Mouse (Mus musculus) lung, postnatal 0 days (tissue): ENCODE measurements around the gene Kcnk12. TPM values are rescaled to one million over a fixed set of nuclear protein-coding genes. Genes with fewer than 3 reads are reported as not detected.

Source experiments
- ATAC-seq: fragments of 200-750 bp; cut with Nextera tagmentation; 2 replicates; pipeline ENCODE4 v1.8.0; 2017; ENCODE audit warnings: moderate library complexity
- DNase-seq: peaks from one replicate; pipeline ENCODE4 v3.0.0-alpha.2; 2016; ENCODE audit warnings: low spot score
- H3K27ac ChIP-seq: fragments of 300-500 bp; sonication (generic); 2 replicates; pipeline ENCODE4 v1.5.1; 2014; ENCODE audit warnings: antibody characterized with exemption, mild to moderate bottlenecking, low read length, mixed read lengths
- H3K27me3 ChIP-seq: fragments of 300-500 bp; sonication (generic); replicated peaks from 2 replicates; pipeline ENCODE4 v1.6.1; 2014; ENCODE audit warnings: low read length, mixed read lengths; ENCODE audit not compliant: insufficient read depth
- H3K36me3 ChIP-seq: fragments of 300-500 bp; sonication (generic); 2 replicates; pipeline ENCODE4 v1.6.1; 2014; ENCODE audit warnings: low read length, mixed read lengths; ENCODE audit not compliant: insufficient read depth
- H3K4me1 ChIP-seq: fragments of 300-500 bp; sonication (generic); 2 replicates; pipeline ENCODE4 v1.6.1; 2014; ENCODE audit warnings: antibody characterized with exemption, low read depth, low read length, mixed read lengths; ENCODE audit not compliant: insufficient read depth
- H3K4me2 ChIP-seq: fragments of 300-500 bp; sonication (generic); replicated peaks from 2 replicates; pipeline ENCODE4 v1.6.1; 2014; ENCODE audit warnings: low read depth, mild to moderate bottlenecking, low read length, moderate library complexity, mixed read lengths
- H3K4me3 ChIP-seq: fragments of 300-500 bp; sonication (generic); 2 replicates; pipeline ENCODE4 v1.5.1; 2014; ENCODE audit warnings: low read depth, low read length
- H3K9ac ChIP-seq: fragments of 300-500 bp; sonication (generic); replicated peaks from 2 replicates; pipeline ENCODE4 v1.6.1; 2014; ENCODE audit warnings: low read depth, mild to moderate bottlenecking
- H3K9me3 ChIP-seq: fragments of 300-500 bp; sonication (generic); 2 replicates; pipeline ENCODE4 v1.6.1; 2016; ENCODE audit warnings: low read length, mixed read lengths
- CTCF ChIP-seq: IDR thresholded peaks from 2 replicates; pipeline ENCODE4 v1.5.1; 2016; ENCODE audit warnings: antibody characterized with exemption, mild to moderate bottlenecking
- EP300 ChIP-seq: IDR thresholded peaks from 2 replicates; pipeline ENCODE4 v1.6.1; 2016; ENCODE audit warnings: antibody characterized with exemption, mild to moderate bottlenecking, control low read depth
- WGBS: fragments of 180-500 bp; shearing (Covaris S2); extraction: QIAGEN DNeasy Blood & Tissue Kit; methylation state at CpG from one replicate; pipeline ENCODE4 v1.1.7; 2014; 5-methylcytosine and 5-hydroxymethylcytosine counted together
- polyA plus RNA-seq: library from polyadenylated mRNA; unstranded; fragments of >200 nt; fragmentation: Nextera tagmentation; extraction: Ambion mirVana; gene quantifications from 2 replicates; pipeline ENCODE4 v1.2.1, GENCODE M21; 2015

Kcnk12 gene
- polyA plus RNA-seq, 1 experiment from 2014 or later: 0.81 TPM

GRCm38 (mm10) chr17:87796881-87797416 is 845 bp downstream of the Kcnk12 start:
- no peaks in the 10 kb centered on the region for H3K9me3 ChIP-seq
- H3K27me3 ChIP-seq: peaks cover 43% of the 10 kb centered on the region
- peak overlapping the region; percentile 50 for H3K4me2 ChIP-seq
- WGBS: 2% methylated on average over 54 of the region's 72 CpGs
- H3K9ac ChIP-seq: no peak overlapping the region
- H3K36me3 ChIP-seq: no peaks in the 10 kb centered on the region
- H3K4me1 ChIP-seq: no peaks in the 10 kb centered on the region
- ATAC-seq (no peak), DNase-seq (no peak)
- H3K27ac ChIP-seq: no peak overlapping the region
- H3K4me3 ChIP-seq: peak overlapping the region; percentile 27; the same call in 1 of the 2 replicates
- no peak for TF ChIP-seq CTCF
- TF ChIP-seq EP300: no peak

GRCm38 (mm10) chr17:87795927-87796714 is 1.7 kb downstream of the Kcnk12 start:
- H3K4me3 ChIP-seq: 0 out of 2 replicates have a peak overlapping the region, but pooled peaks have one; percentile 8
- no peak overlapping the region for H3K9ac ChIP-seq
- H3K4me1 ChIP-seq: no peaks in the 10 kb centered on the region
- H3K9me3 ChIP-seq: no peaks in the 10 kb centered on the region
- TF ChIP-seq CTCF: no peak
- TF ChIP-seq EP300: no peak
- H3K27ac ChIP-seq: no peak overlapping the region
- WGBS: 24% methylated on average over 12 of the region's 12 CpGs
- no peak overlapping the region; the same call in 1 of the 2 replicates for H3K4me2 ChIP-seq
- DNase-seq: no peak
- H3K27me3 ChIP-seq: peaks cover 43% of the 10 kb centered on the region
- ATAC-seq: no peak
- H3K36me3 ChIP-seq: no peaks in the 10 kb centered on the region

- Histone ChIP-seq H3K4me1 (no peaks in the 10 kb centered on the region), H3K4me3 (no peak overlapping the region), H3K9ac (no peak overlapping the region), H3K9me3 (no peaks in the 10 kb centered on the region), H3K36me3 (no peaks in the 10 kb centered on the region), H3K27ac (no peak overlapping the region), H3K27me3 (peaks cover 42% of the 10 kb centered on the region), H3K4me2 (no peak overlapping the region)
- DNase-seq: no peak
- WGBS: 75% methylated on average over 5 of the region's 5 CpGs
- TF ChIP-seq CTCF (no peak), EP300 (no peak)
- no peak for ATAC-seq
Measured at GRCm38 (mm10) chr17:87794801-87795200, 3.0 kb downstream of the Kcnk12 start.

- H3K27me3 ChIP-seq: peaks cover 28% of the 10 kb centered on the region
- WGBS: 33% methylated on average over 5 of the region's 5 CpGs
Measured at GRCm38 (mm10) chr17:87793331-87793730, 4.5 kb downstream of the Kcnk12 start.

GRCm38 (mm10) chr17:87792623-87793315 is 5.0 kb downstream of the Kcnk12 start:
- no peak overlapping the region for H3K27ac ChIP-seq
- H3K27me3 ChIP-seq: peaks cover 22% of the 10 kb centered on the region

More at GRCm38 (mm10) chr17:87793331-87793730, 4.5 kb downstream of the Kcnk12 start:
- Histone ChIP-seq H3K4me2 (no peak overlapping the region), H3K9ac (no peak overlapping the region), H3K27ac (no peak overlapping the region), H3K36me3 (no peaks in the 10 kb centered on the region), H3K4me1 (no peaks in the 10 kb centered on the region), H3K9me3 (no peaks in the 10 kb centered on the region), H3K4me3 (no peak overlapping the region)
- DNase-seq (no peak), ATAC-seq (no peak)
- TF ChIP-seq CTCF: no peak
- TF ChIP-seq EP300: no peak

GRCm38 (mm10) chr17:87791517-87792098 is 6.2 kb downstream of the Kcnk12 start:
- no peak for ATAC-seq
- TF ChIP-seq CTCF (no peak), EP300 (no peak)
- Histone ChIP-seq H3K27ac (no peak overlapping the region), H3K4me3 (no peak overlapping the region), H3K9ac (no peak overlapping the region), H3K36me3 (no peaks in the 10 kb centered on the region), H3K4me1 (no peaks in the 10 kb centered on the region), H3K4me2 (no peak overlapping the region), H3K27me3 (peaks cover 10% of the 10 kb centered on the region), H3K9me3 (no peaks in the 10 kb centered on the region)
- WGBS: 61% methylated on average over 7 of the region's 7 CpGs
- DNase-seq: no peak

More at GRCm38 (mm10) chr17:87792623-87793315, 5.0 kb downstream of the Kcnk12 start:
- no peaks in the 10 kb centered on the region for H3K9me3 ChIP-seq
- TF ChIP-seq CTCF: no peak
- no peak for TF ChIP-seq EP300
- no peak overlapping the region for H3K4me3 ChIP-seq
- DNase-seq (no peak), ATAC-seq (no peak)
- no peak overlapping the region for H3K4me2 ChIP-seq
- no peak overlapping the region for H3K9ac ChIP-seq
- H3K4me1 ChIP-seq: no peaks in the 10 kb centered on the region
- H3K36me3 ChIP-seq: no peaks in the 10 kb centered on the region
- WGBS: 59% methylated on average over 12 of the region's 12 CpGs
